Mouse (Mus musculus) adrenal gland, postnatal 25 days (tissue): Measurements from ENCODE around the gene Yif1b. TPM values are rescaled to one million over a fixed set of nuclear protein-coding genes. Genes with fewer than 3 reads are reported as not detected.

ENCODE experiments used
- DNase-seq: peaks from one replicate; pipeline ENCODE4 v3.0.0; 2021; ENCODE audit warnings: mixed read lengths
- total RNA-seq: library from RNA; stranded (reverse); gene quantifications from 2 replicates; pipeline ENCODE4 v1.2.3, GENCODE M21; 2021

Gene Yif1b
- total RNA-seq, 1 experiment from 2014 or later, result 43.6 TPM

DNA sequence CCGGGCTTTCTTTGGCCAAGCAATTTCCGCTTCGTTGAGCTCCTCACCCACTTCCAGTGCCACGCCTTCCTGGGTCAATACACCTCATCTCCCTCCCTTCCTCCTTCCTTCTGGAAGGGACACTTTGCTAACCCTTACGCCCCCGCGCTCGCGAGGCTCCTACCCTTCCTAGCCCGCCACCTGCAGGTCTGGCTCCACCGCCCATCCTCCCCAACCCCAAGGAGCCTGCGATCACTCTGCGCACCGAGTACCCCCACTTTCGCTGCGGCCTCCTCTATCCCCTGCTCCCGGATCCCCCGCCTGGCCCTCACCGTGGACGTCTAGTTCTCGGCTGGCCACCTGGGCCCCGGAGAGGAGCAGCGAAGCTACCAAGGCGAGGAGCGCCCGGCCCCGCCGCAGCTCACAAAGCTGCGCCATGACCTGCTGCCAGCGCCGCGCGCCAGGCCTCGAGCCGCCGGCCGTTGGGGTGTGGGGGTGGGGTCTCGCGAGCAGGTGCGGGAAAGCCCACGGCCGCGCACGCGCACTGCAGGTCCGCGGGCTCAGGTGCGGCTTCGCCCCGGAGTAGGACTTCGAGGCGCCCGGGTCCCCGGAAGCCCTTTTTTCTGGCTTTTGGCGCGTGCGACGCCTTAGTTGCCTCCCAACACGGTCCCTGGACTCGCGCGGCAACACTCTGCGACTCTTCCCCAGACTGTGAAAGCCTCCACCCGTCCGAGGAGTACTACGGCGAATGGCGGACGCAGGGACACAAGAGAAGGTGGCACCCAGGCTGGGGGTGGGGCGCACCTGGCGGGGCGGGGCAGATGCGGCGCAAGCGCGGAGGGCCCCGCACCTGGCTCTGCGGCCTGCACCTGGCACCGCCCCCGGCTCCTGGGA is 43.3 kb downstream of the Yif1b start, which contains the start of gene Spint2:
Spint2 (minus strand) TSS at position 712 of the 873 bp plus-strand sequence.
- peak; percentile 75 for DNase-seq

DNA sequence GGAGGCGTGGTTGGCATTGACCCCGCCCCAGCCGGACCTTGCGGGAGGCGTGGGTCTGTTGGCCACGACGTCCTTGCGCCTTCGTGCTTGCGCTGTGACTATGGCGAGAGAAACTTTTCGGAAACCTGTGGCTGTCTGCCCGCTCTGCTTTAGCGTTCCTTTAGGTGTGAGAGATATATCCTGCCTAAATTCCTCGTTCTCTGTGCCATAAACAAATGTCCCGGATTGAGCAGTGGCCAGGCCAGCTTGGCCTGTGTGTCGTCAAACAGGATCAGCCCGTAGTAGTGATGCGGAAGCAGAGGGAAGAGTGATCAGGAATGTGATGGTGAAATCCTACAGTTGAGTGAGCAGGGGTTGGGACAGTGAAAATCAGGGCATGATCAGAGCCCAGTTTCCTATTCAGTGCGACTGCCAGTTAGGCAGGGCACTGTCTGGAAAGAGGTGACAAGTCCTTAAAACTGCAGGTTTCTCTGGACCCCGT is 44.0 kb downstream of the Yif1b start:
- DNase-seq, result no peak

DNA sequence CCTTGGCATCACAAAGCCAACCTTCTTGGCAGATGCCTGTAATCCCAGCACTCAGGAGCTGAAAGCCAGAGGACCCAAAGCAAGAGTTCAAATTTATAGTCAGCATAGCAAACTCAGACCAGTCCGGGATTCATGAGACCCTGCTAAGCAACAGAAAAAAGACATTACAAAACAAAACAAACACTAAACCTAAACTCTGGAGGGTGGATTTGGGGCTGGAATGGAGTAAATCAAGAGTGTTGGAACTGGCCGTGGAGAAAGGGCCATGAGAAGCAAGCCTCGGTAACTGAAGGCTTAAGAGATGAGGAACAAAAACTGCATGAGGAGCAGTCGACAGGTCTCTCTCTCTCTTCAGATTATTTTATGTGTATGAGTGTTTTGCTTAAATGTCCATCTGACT is 45.7 kb downstream of the Yif1b start:
- DNase-seq, result no peak

GRCm38 (mm10) chr7:29284523-29284922 is 46.4 kb downstream of the Yif1b start:
- no peak for DNase-seq

- DNase-seq, result no peak
Observed at GRCm38 (mm10) chr7:29287481-29287880, 49.4 kb downstream of the Yif1b start.

DNA sequence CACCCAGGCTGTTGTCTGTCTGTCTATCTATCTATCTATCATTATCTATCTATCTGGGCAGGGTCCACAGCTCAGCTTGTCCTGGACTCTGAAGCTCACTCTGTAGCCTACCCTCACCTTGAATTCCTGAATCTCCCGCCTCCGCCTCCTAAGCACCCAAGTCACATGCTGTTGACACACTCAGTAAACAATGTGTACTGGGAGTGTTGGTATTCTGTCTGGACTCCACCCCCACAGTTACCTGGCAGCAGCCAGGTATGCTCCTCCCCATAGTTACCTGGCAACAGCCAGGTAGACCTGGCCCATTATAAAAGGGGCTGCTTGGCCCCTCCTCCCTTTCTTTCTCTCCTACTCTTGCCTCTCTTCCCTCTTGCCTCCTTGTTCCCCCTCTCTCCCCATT is 50.0 kb downstream of the Yif1b start:
- DNase-seq, result no peak

DNA sequence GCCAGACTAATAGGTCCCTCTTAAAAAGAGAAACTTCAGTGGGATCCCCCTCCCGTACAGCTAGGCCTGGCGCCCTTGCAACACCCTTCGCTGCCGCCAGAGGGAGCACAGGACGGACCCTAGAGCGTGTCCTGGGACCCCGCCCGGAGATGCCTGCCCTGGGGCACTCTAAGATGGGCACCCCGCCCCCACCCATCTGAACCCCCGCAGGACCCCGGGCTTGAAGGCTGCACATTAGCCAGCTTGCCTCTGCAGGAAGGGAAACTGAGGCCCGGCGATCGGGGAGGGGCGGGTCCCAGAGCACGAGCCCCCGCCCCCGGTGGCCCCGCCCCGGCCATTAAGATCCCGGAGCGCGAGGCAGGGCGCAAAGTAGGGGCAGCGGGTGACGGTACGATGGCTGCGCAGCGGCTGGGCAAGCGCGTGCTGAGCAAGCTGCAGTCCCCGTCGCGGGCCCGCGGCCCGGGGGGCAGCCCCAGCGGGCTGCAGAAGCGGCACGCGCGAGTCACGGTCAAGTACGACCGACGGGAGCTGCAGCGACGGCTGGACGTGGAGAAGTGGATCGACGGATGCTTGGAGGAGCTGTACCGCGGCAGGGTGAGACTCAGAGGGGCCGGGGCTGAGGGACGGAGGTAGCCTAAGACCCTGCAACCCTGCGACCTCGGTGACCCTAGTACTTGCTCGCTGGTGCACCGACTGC is 51.0 kb downstream of the Yif1b start, which contains the start of gene Ppp1r14a:
Ppp1r14a (plus strand) TSS at position 367 of the 697 bp plus-strand sequence.
- peak; percentile 69 for DNase-seq

GRCm38 (mm10) chr7:29289856-29290255 is 51.7 kb downstream of the Yif1b start:
- DNase-seq, result no peak

- no peak for DNase-seq
Observed at GRCm38 (mm10) chr7:29290691-29291485, 52.8 kb downstream of the Yif1b start.

GRCm38 (mm10) chr7:29291616-29292457 is 53.7 kb downstream of the Yif1b start:
- no peak for DNase-seq

- DNase-seq, result no peak
Observed at GRCm38 (mm10) chr7:29292458-29293098, 54.4 kb downstream of the Yif1b start.

DNA sequence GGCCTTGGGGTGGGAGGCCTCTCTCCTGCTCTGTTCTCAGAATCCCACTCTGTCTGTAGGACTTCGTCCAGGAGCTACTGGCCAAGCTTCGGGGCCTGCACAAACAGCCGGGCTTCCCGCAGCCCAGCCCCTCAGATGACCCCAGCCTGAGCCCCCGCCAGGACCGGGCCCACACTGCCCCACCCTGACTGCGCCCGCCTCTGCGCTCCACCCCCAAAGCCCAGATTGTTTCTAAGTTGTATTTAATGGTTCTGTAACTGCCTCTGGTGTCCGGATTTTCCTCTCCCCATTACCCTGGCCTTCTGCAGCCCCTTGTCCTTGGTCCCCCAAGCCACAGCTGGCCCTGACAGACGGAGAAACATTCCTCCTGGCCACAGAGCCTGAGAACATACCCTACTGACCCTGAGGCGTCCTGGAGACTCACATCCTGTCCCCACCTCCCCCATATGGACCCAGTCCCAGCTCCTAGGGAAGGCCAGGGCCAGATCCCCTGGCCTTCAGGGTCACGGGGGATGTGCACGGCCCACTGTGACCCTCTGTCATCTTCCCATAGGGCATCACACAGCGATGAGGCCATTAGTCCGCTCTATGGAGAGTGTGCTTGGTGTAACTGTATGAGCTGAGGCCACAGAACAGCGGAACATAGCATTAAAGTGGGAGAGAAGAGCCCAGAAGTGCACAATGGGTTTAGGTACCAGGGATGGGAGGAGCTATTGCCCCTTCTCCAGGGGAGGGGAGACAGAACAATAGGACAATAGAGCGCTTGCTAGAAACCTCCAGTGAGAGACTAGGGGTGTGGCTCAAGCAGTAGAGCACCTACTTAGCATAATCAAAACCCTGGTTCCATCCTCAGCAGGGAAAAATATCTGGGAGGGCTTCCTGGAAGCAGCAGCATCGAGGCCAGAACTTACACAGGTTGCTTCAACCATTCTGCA is 55.3 kb downstream of the Yif1b start:
- no peak for DNase-seq

- no peak for DNase-seq
Observed at GRCm38 (mm10) chr7:29294111-29294761, 56.1 kb downstream of the Yif1b start.

GRCm38 (mm10) chr7:29295861-29296647 is 57.9 kb downstream of the Yif1b start:
- no peak for DNase-seq

DNA sequence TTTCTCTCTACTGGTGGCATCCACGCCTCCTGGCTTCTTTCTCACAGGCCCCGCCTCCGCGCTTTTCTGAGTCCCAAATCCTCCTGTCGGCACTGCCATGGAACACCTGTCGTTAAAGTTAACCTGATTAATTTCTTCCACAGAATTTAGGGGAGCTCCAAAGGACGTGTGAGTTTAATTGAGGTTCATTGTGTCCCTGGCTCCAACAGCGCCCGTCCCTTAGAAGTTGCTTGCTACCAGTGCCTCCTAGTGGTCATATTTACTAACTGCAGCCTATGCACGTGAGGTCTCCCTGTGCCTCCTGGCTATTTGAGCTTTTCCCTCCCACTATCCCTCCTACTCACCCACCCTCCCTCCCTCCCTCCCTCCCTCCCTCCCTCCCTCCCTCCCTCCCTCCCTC is 58.9 kb downstream of the Yif1b start:
- DNase-seq, result no peak
